Mouse (Mus musculus): ENCODE measurements around the gene Meox1.

DNA sequence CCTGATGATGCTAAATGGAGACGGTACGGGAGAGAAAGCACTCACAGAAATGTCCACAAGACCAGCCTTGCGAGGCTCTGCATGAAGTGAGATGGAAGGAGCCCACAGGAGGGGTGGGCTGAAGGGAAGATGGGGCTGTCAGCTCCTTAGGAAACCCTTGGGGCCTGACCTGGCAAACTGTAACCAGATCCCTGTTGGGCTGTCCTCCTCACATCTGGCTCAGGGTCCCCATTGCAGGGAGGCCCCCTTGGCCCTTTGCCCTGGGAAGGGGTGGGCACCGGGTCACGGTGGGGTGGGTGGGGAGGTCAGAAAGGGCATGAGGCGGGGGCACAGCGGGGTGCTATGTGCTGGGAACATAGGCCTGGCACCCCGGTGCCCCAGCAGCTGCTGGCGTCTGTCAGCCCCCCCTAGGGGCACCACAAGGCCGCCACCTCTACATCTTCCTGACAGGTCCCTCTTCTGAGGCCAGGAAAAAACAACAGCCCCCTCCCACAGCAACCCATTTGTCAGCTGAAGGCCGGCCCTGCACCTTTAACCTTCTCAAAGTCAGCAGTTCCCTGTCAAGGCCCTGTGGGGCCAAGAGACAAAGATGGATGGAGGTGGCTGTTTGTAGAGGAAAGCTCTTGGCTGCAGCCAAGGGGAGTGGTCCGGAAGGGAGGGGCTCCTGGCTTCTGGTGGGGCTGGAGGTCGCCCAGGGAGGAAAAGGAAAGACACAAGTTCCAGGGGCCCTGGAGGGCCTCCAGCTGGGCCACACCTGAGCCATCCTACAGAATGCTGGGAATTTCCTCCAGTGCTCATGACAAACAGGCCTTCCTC lies 2.6 kb upstream of the Meox1 start:
- TF ChIP-seq CTCF (IDR thresholded peaks at IDR 0.05; ENCODE audit: low read depth) (no peak), EP300 (optimal IDR thresholded peaks at IDR 0.05) (no peak)

Measured in stomach, postnatal 0 days (tissue).